Mouse (Mus musculus): ENCODE data around the gene Atg7.
"Not testable (repeated sequence)": the region's sequence is repeated elsewhere in the genome, so short reads cannot be mapped to it uniquely, and the experiment has no call there.

Gene Atg7

GRCm38 (mm10) chr6:114878841-114879520, 236.1 kb downstream of the Atg7 start:
- DNase-seq (ENCODE audit: low spot score in 2 of 2) = no peak

- no peak for DNase-seq (ENCODE audit: low spot score in 2 of 2)
Observed at GRCm38 (mm10) chr6:114880798-114881197, 237.9 kb downstream of the Atg7 start.

GRCm38 (mm10) chr6:114882212-114882611, 239.3 kb downstream of the Atg7 start:
- DNase-seq (ENCODE audit: low spot score in 2 of 2) = no peak

GRCm38 (mm10) chr6:114882675-114883074, 239.8 kb downstream of the Atg7 start:
- DNase-seq (ENCODE audit: low spot score in 2 of 2) = no peak

GRCm38 (mm10) chr6:114883261-114883740, 240.4 kb downstream of the Atg7 start:
- DNase-seq (ENCODE audit: low spot score in 2 of 2) = peak; percentile 74 to 79

- no peak for DNase-seq (ENCODE audit: low spot score in 2 of 2)
Observed at GRCm38 (mm10) chr6:114885129-114885528, 242.2 kb downstream of the Atg7 start.

- no peak for DNase-seq (ENCODE audit: low spot score in 2 of 2)
Observed at GRCm38 (mm10) chr6:114886012-114886411, 243.1 kb downstream of the Atg7 start.

- DNase-seq (ENCODE audit: low spot score in 2 of 2) = no peak
Observed at GRCm38 (mm10) chr6:114886504-114887361, 243.8 kb downstream of the Atg7 start.

- peak; percentile 63 to 77 for DNase-seq (ENCODE audit: low spot score in 2 of 2)
Observed at GRCm38 (mm10) chr6:114888922-114889321, 246.0 kb downstream of the Atg7 start.

- not testable (repeated sequence) for DNase-seq (ENCODE audit: low spot score in 2 of 2)
Observed at GRCm38 (mm10) chr6:114889971-114890370, 247.1 kb downstream of the Atg7 start.

- DNase-seq (ENCODE audit: low spot score in 2 of 2) = peak; percentile 57 to 58
Observed at GRCm38 (mm10) chr6:114890411-114891115, 247.7 kb downstream of the Atg7 start.

GRCm38 (mm10) chr6:114891272-114891671, 248.4 kb downstream of the Atg7 start:
- no peak for DNase-seq (ENCODE audit: low spot score in 2 of 2)

- DNase-seq (ENCODE audit: low spot score in 2 of 2) = no peak
Observed at GRCm38 (mm10) chr6:114891771-114892170, 248.9 kb downstream of the Atg7 start.

GRCm38 (mm10) chr6:114892363-114892762, 249.5 kb downstream of the Atg7 start:
- DNase-seq (ENCODE audit: low spot score in 2 of 2) = peak; percentile 67 to 71

- DNase-seq (ENCODE audit: low spot score in 2 of 2) = peak; percentile 57 to 65
Observed at GRCm38 (mm10) chr6:114893427-114894209, 250.7 kb downstream of the Atg7 start.

GRCm38 (mm10) chr6:114894548-114895106, 251.7 kb downstream of the Atg7 start:
- no peak for DNase-seq (ENCODE audit: low spot score in 2 of 2)

GRCm38 (mm10) chr6:114895191-114895590, 252.3 kb downstream of the Atg7 start:
- no peak for DNase-seq (ENCODE audit: low spot score in 2 of 2)

GRCm38 (mm10) chr6:114896281-114896680, 253.4 kb downstream of the Atg7 start:
- DNase-seq (ENCODE audit: low spot score in 2 of 2) = no peak

GRCm38 (mm10) chr6:114898949-114899348, 256.1 kb downstream of the Atg7 start:
- no peak for DNase-seq (ENCODE audit: low spot score in 2 of 2)

GRCm38 (mm10) chr6:114899652-114900051, 256.8 kb downstream of the Atg7 start:
- no peak for DNase-seq (ENCODE audit: low spot score in 2 of 2)

- no peak for DNase-seq (ENCODE audit: low spot score in 2 of 2)
Observed at GRCm38 (mm10) chr6:114900194-114900593, 257.3 kb downstream of the Atg7 start.
